Mouse (Mus musculus): Measurements from ENCODE around the gene Xylb.

The Xylb gene

DNA sequence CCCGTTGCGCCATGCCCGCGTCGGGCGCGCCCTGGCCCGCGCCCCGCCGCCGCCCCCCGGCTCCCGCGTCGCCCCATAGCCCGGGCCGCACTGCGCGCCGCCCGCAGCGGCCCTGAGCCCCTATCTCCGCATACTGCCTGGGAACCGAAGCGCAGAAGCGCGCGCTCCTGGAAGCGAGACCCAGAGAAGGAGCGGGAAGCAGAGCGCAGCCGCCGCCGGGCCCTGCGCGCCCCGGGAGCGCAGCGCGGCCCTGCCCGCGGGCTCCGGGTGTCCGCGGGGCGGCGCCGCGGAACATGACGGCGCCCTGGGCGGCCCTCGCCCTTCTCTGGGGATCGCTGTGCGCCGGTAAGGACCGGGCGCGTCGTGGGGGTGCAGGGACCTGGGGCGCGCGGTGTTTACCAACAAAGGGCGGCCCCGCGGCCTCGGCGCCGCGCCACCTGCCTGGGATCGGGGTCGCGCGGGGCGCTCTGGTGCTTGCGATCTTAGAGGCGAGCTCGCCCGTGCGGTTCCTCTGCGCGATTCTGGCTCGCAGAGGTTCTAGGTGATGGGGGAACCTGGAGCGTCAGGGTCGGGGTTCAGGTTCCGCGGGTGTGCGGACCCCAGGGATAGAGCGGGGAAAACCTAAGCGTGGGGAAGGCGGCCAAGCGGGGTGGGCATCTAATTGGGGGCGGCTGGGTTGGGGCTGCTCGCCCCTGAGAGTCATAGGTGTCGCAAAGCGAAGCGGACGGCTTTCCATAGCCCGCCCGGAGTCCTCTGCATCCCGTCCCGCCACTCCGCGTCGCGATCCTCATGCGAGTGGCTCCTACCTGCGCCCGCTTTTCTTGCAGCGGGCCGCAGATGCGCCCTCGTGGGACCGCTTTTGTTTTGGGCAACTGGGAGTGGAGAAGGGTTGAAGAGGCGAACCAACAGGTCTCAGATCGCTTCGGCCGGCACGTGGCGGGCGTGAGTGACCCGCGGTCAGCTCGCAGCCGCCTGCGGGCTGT lies 45.4 kb downstream of the Xylb start:
- DNase-seq, result peak; percentile 47

DNA sequence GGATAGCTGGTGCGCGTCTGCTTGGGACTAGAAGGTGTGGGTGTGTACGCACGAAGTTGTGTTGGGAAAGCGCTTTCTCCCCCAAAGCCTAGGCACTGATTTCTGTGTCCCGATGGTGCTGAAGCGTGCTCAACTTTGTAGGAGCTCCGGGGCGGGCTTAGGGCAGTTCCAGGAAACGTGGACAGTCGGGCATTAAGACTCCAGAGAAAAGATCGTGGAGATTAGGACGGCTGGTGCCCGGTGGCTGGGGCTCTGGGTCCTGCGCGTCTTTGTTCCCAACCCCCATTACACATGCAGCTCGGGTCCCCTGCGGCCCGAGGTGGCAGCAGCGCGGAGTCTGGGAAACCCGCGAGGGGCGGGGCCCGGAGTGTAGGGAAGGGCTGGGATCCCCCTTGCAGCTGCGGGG lies 46.1 kb downstream of the Xylb start:
- peak; percentile 25 for DNase-seq

DNA sequence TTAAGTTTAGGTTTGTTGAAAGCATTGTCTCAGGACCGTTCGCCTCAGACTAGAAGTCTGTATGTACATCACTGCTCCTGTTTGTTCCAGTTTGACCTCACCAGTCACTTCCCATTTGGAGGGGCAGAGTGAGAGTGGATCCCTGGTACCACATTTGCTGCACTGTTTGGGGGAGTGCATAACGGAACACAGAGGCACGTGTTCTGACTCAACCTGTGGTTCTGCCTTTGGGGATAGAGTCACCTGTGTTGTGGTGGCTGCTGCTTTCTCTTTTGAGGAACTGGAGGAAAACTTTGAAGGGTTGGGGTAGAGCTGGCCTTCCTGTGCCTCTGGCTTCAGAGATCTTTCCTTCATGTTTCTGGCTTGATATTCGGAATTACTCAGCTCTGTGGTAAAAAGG lies 46.9 kb downstream of the Xylb start:
- no peak for DNase-seq

DNA sequence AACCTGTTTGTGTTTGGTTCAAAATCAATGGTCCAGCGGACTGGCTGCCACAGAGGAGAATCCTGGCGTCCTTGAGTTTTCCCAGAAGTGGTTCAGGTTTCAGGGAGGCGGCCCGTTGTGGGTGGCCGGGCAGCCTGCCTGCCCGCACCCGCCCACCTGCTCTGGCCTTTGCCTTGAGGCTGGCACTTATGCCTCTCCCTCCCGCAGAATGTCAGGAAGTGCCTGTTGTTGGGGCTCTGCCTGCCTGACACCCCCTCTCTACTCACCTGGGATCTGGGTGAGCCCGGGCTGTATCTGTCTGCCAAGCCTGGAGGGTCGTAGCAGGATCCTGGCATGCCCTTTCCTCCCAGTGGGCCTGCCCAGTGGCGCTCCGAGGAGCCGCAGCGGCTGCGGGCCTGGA lies 50.7 kb downstream of the Xylb start:
- DNase-seq, result no peak

DNA sequence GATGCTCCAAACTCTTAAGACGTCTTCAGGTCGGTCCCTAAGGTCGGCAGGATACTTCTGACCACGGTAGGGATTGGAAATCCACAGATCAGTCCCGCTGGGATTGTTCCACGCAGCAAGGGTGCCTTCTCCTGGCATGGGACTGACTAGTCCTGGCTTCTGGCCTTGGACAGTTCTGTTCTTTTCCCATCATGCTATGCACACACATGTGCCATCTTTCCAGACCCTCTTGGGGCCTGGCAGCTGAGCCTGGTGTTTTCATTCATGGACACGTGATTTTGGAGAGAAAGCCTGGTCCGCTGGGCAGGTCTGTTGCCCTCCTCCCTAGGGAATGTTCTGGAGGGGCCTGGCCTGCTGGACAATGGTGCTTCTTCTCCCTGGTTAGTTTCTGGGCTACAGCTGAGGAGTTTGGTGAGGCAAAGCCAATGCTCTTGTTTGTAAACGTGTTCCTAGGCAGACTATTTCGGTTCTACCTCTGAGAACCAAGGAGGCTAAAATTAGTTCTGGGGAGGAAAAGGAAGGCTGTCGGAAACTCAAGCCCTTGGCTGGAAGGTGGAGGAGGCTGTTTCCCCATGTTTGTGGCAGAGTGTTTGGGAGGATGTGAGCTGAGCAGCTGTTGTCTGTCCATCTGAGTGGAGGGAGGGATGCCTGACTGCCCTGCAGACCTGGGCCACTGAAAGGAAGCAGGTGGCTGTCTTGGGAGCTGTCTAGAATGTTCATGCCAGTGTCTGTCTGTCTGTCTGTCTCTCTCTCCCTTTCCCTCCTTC lies 51.9 kb downstream of the Xylb start:
- no peak for DNase-seq

DNA sequence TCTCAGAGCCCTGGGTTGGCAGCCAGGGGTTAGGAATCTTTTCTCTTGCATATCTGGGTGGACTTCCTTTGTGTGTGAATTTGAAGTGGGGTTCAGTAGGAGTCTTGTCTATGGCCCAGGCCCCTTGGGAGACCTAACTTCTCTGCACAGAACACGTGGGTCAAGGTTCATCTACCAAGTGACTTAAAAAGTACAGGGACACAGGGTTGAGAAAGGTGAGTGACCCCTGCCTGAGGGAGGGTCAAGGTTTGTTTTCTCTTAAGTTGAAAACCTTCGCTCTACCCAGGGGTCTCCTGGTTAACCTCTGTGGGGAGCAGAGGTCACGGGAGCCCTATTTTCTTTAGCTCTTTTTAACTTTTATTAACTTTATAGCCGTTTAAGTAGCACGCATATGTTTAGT lies 52.7 kb downstream of the Xylb start:
- DNase-seq, result no peak

DNA sequence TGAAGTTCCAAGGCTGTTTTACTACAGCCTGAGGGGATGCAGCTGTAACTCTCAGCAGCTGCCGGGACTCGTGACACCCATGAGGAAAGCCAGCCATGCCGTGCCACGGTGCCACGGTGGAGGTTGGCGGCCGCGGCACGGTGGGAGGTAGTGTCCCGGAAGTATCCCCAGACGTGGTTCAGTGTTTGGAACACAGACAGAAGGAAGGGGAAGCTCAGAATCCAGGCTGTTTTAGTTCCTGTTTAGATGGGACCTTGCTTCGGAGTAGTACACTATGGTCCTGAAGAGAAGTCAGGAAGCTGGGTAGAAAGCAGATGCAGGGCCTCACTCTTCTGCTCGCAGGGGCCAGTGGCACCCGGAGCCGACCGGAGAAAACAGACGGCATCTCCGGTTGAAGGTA lies 60.8 kb downstream of the Xylb start:
- DNase-seq, result no peak

DNA sequence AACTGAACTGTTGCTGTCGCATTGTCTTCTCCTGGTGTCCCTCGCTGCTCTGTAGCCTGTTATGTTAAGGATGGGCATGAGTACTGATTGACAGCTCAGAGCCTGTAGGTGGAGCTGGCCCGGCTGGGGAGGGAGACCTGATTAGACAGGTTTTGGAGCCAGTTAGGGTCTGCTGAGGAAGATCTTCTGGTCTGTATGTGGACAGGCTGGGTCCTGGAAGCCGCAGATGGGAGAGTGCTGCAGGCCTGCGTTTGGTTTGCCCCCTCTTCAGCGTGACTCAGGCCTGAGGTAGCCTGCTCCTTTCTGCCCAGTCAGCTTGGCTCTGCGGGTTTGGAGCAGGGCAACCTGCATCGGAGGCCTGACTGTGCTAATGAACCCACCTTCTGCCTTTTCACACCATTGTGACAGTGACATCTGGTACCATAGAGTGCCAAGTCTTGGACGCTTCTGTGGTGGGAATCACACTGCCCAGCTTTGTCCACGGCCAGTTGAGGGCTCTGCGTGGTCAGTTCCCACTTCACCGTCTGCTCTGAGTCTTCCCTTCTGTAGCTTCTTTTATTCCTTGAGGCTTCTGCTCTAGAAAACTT lies 62.8 kb downstream of the Xylb start:
- no peak for DNase-seq

DNA sequence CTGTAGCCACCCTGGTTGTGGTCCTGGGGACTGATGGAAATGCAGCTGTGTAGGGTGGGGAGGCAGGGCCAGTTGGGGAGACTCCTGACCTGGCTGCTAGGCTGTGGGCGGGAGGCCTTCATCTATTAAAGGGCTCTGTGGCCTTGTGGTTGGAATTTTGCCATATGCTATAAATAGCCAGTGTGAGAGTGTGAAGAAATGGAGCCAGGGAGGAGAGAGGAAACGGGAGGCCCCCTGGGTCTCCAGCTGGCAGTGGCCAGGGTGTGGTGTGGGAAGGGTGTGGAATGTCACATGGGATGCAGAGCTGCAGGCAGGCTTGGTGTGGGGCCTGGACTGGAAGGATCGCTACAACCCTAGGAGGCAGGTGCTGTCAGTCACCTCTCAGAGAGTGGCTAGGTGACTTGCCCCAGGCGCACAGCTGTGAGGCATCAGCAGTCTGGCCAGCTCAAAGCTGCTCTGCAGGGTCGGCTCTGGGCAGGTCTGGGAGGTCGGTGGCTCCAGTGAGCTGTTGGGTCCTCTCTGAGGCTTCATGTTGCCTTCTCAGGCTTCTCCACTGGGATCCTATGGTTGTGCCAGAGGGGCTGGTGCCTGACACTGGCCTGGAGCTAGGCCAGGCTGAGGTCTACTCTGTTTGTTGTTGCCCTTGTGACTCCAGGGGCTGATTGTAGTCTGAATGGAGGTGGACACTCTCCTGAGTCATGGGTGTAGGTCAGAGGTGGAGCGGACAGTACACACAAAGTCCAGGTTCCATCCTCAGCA lies 68.2 kb downstream of the Xylb start:
- peak; percentile 56 for DNase-seq

DNA sequence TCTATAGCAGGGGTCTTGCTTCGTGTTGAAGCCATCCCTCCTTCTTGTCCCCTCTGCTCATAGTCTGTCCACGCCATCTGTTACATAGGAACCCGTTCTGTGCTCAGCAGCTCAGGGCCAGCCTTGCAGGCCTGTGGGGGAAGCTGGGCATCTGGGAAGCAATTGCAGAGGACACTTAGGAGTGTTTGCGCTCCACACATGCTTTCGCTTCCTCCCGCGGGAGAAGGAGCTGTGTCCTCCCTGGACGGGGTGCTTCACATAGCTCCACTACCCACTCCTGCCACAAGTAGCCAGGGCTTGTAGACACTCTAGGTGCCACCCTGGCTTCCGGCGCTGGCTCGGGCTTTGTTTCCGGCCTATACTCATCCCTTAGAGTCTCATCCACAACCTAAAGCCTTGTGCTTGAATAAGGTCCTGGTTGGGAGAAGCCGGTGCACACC lies 68.8 kb downstream of the Xylb start:
- no peak for DNase-seq

DNA sequence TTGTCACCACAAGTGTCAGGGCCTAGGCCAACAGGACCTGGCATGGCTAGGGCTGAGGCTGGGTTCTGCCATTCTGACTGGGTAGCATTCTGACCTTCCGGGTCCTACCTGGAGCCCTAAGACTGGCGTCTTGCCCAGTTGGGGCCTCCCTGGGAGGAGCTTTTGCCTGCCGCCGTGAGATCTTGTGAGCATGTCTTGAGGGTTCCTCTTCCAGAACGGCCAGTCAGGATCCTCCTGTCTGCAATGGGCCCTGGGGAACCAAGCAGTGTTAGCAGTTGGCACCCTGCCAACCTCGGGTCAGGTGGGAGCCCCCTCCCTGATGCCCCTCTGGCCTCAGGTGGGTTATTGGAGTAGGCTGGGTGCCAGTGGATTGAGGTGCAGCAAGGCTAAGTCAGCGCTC lies 69.3 kb downstream of the Xylb start:
- no peak for DNase-seq

DNA sequence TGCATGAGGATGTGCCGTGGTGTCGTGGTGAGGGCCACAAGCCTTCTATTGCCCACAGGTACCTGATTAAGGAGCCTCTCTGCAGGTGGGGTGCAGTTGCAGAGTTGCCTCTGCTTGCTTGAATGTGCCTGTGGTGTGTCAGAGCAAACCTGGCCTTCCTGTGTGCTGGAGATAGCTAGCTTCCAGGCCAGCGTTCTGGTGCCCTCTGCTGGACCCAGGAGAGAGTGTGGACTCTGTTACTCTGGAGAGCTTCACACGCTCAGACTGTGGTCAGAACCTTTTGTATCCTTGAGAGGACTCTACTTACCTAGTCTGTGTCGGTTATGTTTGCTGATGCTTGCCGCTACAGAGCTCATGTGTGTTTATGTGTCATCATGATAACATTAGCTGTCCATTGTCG lies 73.1 kb downstream of the Xylb start:
- peak; percentile 78 for DNase-seq

DNA sequence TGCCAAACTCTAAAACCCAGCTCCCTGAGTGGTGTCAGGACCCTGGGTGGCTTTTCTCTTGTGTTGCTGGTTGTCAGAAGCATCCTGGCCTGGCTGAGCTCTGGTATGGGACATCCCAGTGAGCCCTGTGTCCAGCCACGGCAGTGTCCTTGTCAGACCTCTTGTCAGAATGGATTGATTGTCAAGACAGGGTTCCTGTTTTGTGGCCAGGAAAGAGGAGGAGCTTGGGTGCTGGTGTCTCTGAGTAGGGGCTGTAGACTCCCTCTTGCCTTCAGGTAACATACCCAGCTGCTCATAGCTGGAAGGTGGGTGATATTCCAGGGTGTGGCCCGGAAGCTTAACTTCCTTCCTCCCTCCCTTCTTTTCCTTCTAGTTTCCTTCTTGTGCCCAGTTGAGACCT lies 78.7 kb downstream of the Xylb start:
- DNase-seq, result no peak

DNA sequence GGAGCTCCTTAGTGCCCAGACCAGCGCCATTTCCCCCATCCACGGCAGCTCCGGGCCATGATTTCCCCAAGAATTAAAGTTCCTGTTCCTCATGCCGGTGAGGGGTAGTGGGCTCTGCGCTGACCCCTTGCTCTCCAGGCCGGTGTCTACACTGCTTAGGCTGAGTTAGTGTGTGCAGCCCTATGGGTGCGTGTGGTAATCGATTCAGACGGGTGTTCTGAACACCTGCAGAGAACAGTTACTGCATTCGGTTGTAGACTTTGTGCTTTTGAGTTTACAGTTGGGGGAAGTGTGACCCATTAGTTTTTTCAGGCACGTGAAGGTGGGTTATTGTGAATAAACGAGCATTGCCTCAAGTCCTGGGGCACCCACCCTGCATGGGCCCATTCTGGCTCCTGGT lies 80.9 kb downstream of the Xylb start:
- no peak for DNase-seq

DNA sequence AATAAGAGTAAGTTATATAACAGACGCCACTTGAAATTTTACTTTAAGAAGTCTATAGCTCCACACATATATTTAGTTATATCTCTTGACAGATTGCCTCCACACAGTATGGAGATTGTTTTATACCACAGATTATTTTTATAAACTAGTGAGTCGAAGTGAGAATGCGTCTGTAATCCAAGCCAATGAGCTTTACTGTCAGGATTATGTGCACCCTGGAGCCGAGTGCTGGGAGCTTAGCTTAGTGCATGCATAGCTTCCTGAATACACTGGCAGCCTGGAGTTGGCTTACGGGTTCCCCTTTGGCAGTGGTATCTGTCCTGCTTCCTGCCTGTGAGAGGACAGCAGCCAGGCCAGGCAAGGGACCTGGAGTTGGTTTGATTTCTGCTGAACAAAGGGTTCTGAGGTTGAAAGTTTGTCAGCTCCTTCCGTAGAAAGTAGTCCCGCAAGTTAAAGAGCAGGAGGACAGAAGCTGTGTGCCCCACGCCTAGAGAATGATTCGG lies 81.4 kb downstream of the Xylb start:
- DNase-seq, result no peak
